In genomic region chr16:89520555-89520954, GRCm38 (mm10) we compare ENCODE assay signal across 29 mouse cellular contexts. TPM values are rescaled to one million over a fixed set of nuclear protein-coding genes. Genes with fewer than 3 reads are reported as not detected.
DNase-seq lines count a peak whose midpoint lies in the region; ATAC-seq and TF ChIP-seq lines count a peak whose summit lies in the region.
"Had no signal": no experiment of that assay in that cellular context is flagged by ENCODE, and none has a peak within 500 bp of the region (broad histone marks: within the 10 kb centered on the region; RNA-seq: fewer than 3 reads in every experiment).

No protein-coding gene starts in this region.

- H3K27me3 ChIP-seq in forebrain, embryonic 15.5 days: no peaks in the 10 kb centered on the region
- no peaks in the 10 kb centered on the region for H3K27me3 ChIP-seq in forebrain, embryonic 12.5 days
- H3K27me3 ChIP-seq in midbrain, embryonic 15.5 days (replicated peaks): no peaks in the 10 kb centered on the region
- H3K27me3 ChIP-seq in midbrain, embryonic 11.5 days (ENCODE audit: control insufficient read depth, insufficient read depth, low read length): no peaks in the 10 kb centered on the region
- H3K27me3 ChIP-seq in liver, embryonic 11.5 days (replicated peaks; ENCODE audit: control insufficient read depth, insufficient read depth, low read length): no peaks in the 10 kb centered on the region
- H3K27me3 ChIP-seq: CH12.LX; heart, embryonic 13.5 days; intestine, embryonic 15.5 days; neural tube, embryonic 12.5 days had no signal

- no peaks in the 10 kb centered on the region for H3K36me3 ChIP-seq in forebrain, embryonic 15.5 days
- no peaks in the 10 kb centered on the region for H3K36me3 ChIP-seq in forebrain, embryonic 12.5 days (replicated peaks)
- no peaks in the 10 kb centered on the region for H3K36me3 ChIP-seq in midbrain, embryonic 15.5 days (replicated peaks)
- no peaks in the 10 kb centered on the region for H3K36me3 ChIP-seq in midbrain, embryonic 11.5 days (ENCODE audit: control insufficient read depth, insufficient read depth, low read length)
- no peaks in the 10 kb centered on the region for H3K36me3 ChIP-seq in liver, embryonic 11.5 days (ENCODE audit: control insufficient read depth, insufficient read depth, low read length)
- H3K36me3 ChIP-seq: G1E; heart, embryonic 13.5 days; intestine, embryonic 15.5 days; neural tube, embryonic 12.5 days had no signal

- DNase-seq in midbrain, embryonic 11.5 days (ENCODE audit: low spot score, missing footprints): no peak
- peak; percentile 83 for DNase-seq in brain, embryonic 14.5 days (ENCODE audit: low read depth)
- peak; percentile 23 for DNase-seq in fat pad, adult 2 months (ENCODE audit: extremely low read depth, low read depth, low spot score)
- DNase-seq in liver, embryonic 11.5 days (ENCODE audit: low spot score): no peak
- DNase-seq: B cell, adult 2 months; cerebellum, adult 8-10 months; gastrocnemius, postnatal 10 days; kidney, adult 8-10 months; kidney, postnatal 10 days; liver, postnatal 0 days; thymus, adult 18-20 months; thymus, postnatal 36 days had no signal

- no peak for TF ChIP-seq POLR2A in brain, embryonic 14.5 days (IDR thresholded peaks at IDR 0.05; ENCODE audit: borderline replicate concordance, extremely low read depth, insufficient read depth, insufficient read length, poor library complexity, severe bottlenecking)

- H3K9ac ChIP-seq in forebrain, embryonic 15.5 days (replicated peaks): no peak overlapping the region
- no peak overlapping the region for H3K9ac ChIP-seq in forebrain, embryonic 12.5 days
- no peak overlapping the region for H3K9ac ChIP-seq in midbrain, embryonic 15.5 days
- no peak overlapping the region for H3K9ac ChIP-seq in midbrain, embryonic 11.5 days (ENCODE audit: low read length)
- H3K9ac ChIP-seq in liver, embryonic 11.5 days (ENCODE audit: low read depth, low read length): no peak overlapping the region
- H3K9ac ChIP-seq: heart, embryonic 13.5 days; hindbrain, embryonic 14.5 days; intestine, embryonic 15.5 days; liver, postnatal 0 days; neural tube, embryonic 12.5 days had no signal

- H3K4me3 ChIP-seq in forebrain, embryonic 15.5 days: no peak overlapping the region
- no peak overlapping the region for H3K4me3 ChIP-seq in forebrain, embryonic 12.5 days (replicated peaks)
- H3K4me3 ChIP-seq in midbrain, embryonic 15.5 days: no peak overlapping the region
- H3K4me3 ChIP-seq in midbrain, embryonic 11.5 days (ENCODE audit: low read depth, low read length): no peak overlapping the region
- H3K4me3 ChIP-seq in liver, embryonic 11.5 days (ENCODE audit: low read depth, low read length): no peak overlapping the region
- H3K4me3 ChIP-seq: heart, embryonic 13.5 days; intestine, embryonic 15.5 days; layer of hippocampus, adult 2 months; neural tube, embryonic 12.5 days had no signal

- H3K4me1 ChIP-seq in forebrain, embryonic 15.5 days: 0 out of 2 replicates have a peak, but pooled peaks cover 2% of the 10 kb centered on the region
- H3K4me1 ChIP-seq in forebrain, embryonic 12.5 days: no peaks in the 10 kb centered on the region
- no peaks in the 10 kb centered on the region for H3K4me1 ChIP-seq in midbrain, embryonic 15.5 days
- H3K4me1 ChIP-seq in midbrain, embryonic 11.5 days (ENCODE audit: control insufficient read depth, insufficient read depth, low read length): no peaks in the 10 kb centered on the region
- H3K4me1 ChIP-seq in liver, embryonic 11.5 days (replicated peaks; ENCODE audit: control insufficient read depth, insufficient read depth, low read length): no peaks in the 10 kb centered on the region
- H3K4me1 ChIP-seq: intestine, embryonic 15.5 days; neural tube, embryonic 12.5 days had no signal

- ATAC-seq in forebrain, embryonic 15.5 days (replicated peaks): peak; percentile 86
- no peak for ATAC-seq in forebrain, embryonic 12.5 days (ENCODE audit: low FRiP score)
- ATAC-seq in midbrain, embryonic 15.5 days (replicated peaks): peak; percentile 55
- no peak for ATAC-seq in midbrain, embryonic 11.5 days (ENCODE audit: low FRiP score)
- ATAC-seq in liver, embryonic 11.5 days (replicated peaks; ENCODE audit: low FRiP score): no peak
- ATAC-seq: intestine, embryonic 15.5 days; liver, postnatal 0 days; Patski had no signal

- WGBS in forebrain, embryonic 15.5 days: 73% methylated on average over 2 of the region's 2 CpGs
- WGBS in forebrain, embryonic 12.5 days: 93% methylated on average over 2 of the region's 2 CpGs
- 88% methylated on average over 2 of the region's 2 CpGs for WGBS in midbrain, embryonic 15.5 days
- WGBS in midbrain, embryonic 11.5 days: 90% methylated on average over 2 of the region's 2 CpGs
- WGBS in liver, embryonic 11.5 days: 83% methylated on average over 2 of the region's 2 CpGs

- no peak overlapping the region for H3K27ac ChIP-seq in forebrain, embryonic 15.5 days (replicated peaks)
- no peak overlapping the region for H3K27ac ChIP-seq in forebrain, embryonic 12.5 days
- H3K27ac ChIP-seq in midbrain, embryonic 15.5 days: no peak overlapping the region
- no peak overlapping the region for H3K27ac ChIP-seq in midbrain, embryonic 11.5 days (ENCODE audit: low read depth, low read length)
- no peak overlapping the region for H3K27ac ChIP-seq in liver, embryonic 11.5 days (ENCODE audit: low read depth, low read length)
- H3K27ac ChIP-seq: heart, embryonic 13.5 days; hindbrain, embryonic 14.5 days; intestine, embryonic 15.5 days; layer of hippocampus, adult 2 months; macrophage; neural tube, embryonic 12.5 days had no signal

- no peak for TF ChIP-seq CTCF in brain, embryonic 14.5 days (IDR thresholded peaks at IDR 0.05; ENCODE audit: borderline replicate concordance, extremely low read depth, insufficient read depth, insufficient read length)

- H3K9me3 ChIP-seq in forebrain, embryonic 15.5 days: no peaks in the 10 kb centered on the region
- H3K9me3 ChIP-seq in forebrain, embryonic 12.5 days: no peaks in the 10 kb centered on the region
- H3K9me3 ChIP-seq in midbrain, embryonic 15.5 days: no peaks in the 10 kb centered on the region
- H3K9me3 ChIP-seq in midbrain, embryonic 11.5 days (ENCODE audit: control insufficient read depth, low read length): no peaks in the 10 kb centered on the region
- no peaks in the 10 kb centered on the region for H3K9me3 ChIP-seq in liver, embryonic 11.5 days (ENCODE audit: control insufficient read depth, low read length)
- H3K9me3 ChIP-seq: intestine, embryonic 15.5 days; neural tube, embryonic 12.5 days had no signal

- no peak overlapping the region for H3K4me2 ChIP-seq in forebrain, embryonic 15.5 days (replicated peaks)
- no peak overlapping the region for H3K4me2 ChIP-seq in forebrain, embryonic 12.5 days
- no peak overlapping the region for H3K4me2 ChIP-seq in midbrain, embryonic 15.5 days
- H3K4me2 ChIP-seq in midbrain, embryonic 11.5 days: no peak overlapping the region
- H3K4me2 ChIP-seq in liver, embryonic 11.5 days: no peak overlapping the region
- H3K4me2 ChIP-seq: heart, embryonic 13.5 days; hindbrain, embryonic 14.5 days; intestine, embryonic 15.5 days; neural tube, embryonic 12.5 days had no signal

RNA-seq across cellular contexts. Expression of gene Krtap7-1, which starts 12.4 kb away (rescaled TPM):
- not detected in 2 replicates for polyA plus RNA-seq in forebrain, embryonic 15.5 days (2015; fragmentation: Nextera tagmentation; extraction: Ambion mirVana)
- polyA plus RNA-seq in forebrain, embryonic 12.5 days (2016; fragmentation: Nextera tagmentation; extraction: Ambion mirVana): not detected in 2 replicates
- polyA plus RNA-seq in midbrain, embryonic 15.5 days (2015; fragmentation: Nextera tagmentation; extraction: Ambion mirVana): not detected in 2 replicates
- polyA plus RNA-seq in midbrain, embryonic 11.5 days (2014; fragmentation: Nextera tagmentation; extraction: Ambion mirVana): 0.23 TPM in 1 of 2 replicates, not detected in the other
- polyA plus RNA-seq in brain, embryonic 14.5 days (2012; rRNA removed): 0.21 and 0.71 TPM in 2 replicates
- polyA plus RNA-seq in liver, embryonic 11.5 days (2014; fragmentation: Nextera tagmentation; extraction: Ambion mirVana): not detected in 2 replicates
- polyA plus RNA-seq: G1E; heart, embryonic 13.5 days; hindbrain, embryonic 14.5 days; intestine, embryonic 15.5 days; limb, embryonic 11.5 days; liver, adult 2 months; liver, postnatal 0 days; lung, postnatal 0 days; macrophage; neural tube, embryonic 12.5 days; Patski; small intestine, adult 2 months; stomach, embryonic 16.5 days had no signal

RNA-seq across cellular contexts. Expression of gene Krtap8-1, which starts 32.8 kb away (rescaled TPM):
- not detected in 2 replicates for polyA plus RNA-seq in forebrain, embryonic 15.5 days (2015; fragmentation: Nextera tagmentation; extraction: Ambion mirVana)
- not detected in 2 replicates for polyA plus RNA-seq in forebrain, embryonic 12.5 days (2016; fragmentation: Nextera tagmentation; extraction: Ambion mirVana)
- not detected in 2 replicates for polyA plus RNA-seq in midbrain, embryonic 15.5 days (2015; fragmentation: Nextera tagmentation; extraction: Ambion mirVana)
- not detected in 2 replicates for polyA plus RNA-seq in midbrain, embryonic 11.5 days (2014; fragmentation: Nextera tagmentation; extraction: Ambion mirVana)
- polyA plus RNA-seq in brain, embryonic 14.5 days (2012; rRNA removed): not detected in 2 replicates
- polyA plus RNA-seq in liver, embryonic 11.5 days (2014; fragmentation: Nextera tagmentation; extraction: Ambion mirVana): not detected in 2 replicates
- polyA plus RNA-seq: heart, embryonic 13.5 days; hindbrain, embryonic 14.5 days; intestine, embryonic 15.5 days; limb, embryonic 11.5 days; liver, adult 2 months; liver, postnatal 0 days; lung, postnatal 0 days; macrophage; neural tube, embryonic 12.5 days; Patski; small intestine, adult 2 months; stomach, embryonic 16.5 days had no signal

RNA-seq across cellular contexts. Expression of gene Krtap11-1, which starts 50.4 kb away (rescaled TPM):
- not detected in 2 replicates for polyA plus RNA-seq in forebrain, embryonic 15.5 days (2015; fragmentation: Nextera tagmentation; extraction: Ambion mirVana)
- polyA plus RNA-seq in forebrain, embryonic 12.5 days (2016; fragmentation: Nextera tagmentation; extraction: Ambion mirVana): not detected in 2 replicates
- not detected in 2 replicates for polyA plus RNA-seq in midbrain, embryonic 15.5 days (2015; fragmentation: Nextera tagmentation; extraction: Ambion mirVana)
- polyA plus RNA-seq in midbrain, embryonic 11.5 days (2014; fragmentation: Nextera tagmentation; extraction: Ambion mirVana): not detected in 2 replicates
- polyA plus RNA-seq in brain, embryonic 14.5 days (2012; rRNA removed): not detected in 2 replicates
- not detected in 2 replicates for polyA plus RNA-seq in liver, embryonic 11.5 days (2014; fragmentation: Nextera tagmentation; extraction: Ambion mirVana)
- polyA plus RNA-seq: G1E; heart, embryonic 13.5 days; hindbrain, embryonic 14.5 days; intestine, embryonic 15.5 days; limb, embryonic 11.5 days; liver, adult 2 months; liver, postnatal 0 days; lung, postnatal 0 days; macrophage; neural tube, embryonic 12.5 days; Patski; small intestine, adult 2 months; stomach, embryonic 16.5 days had no signal

Comparison
In these comparisons a context has a peak if more than half of its experiments do, and no peak if none do; other contexts are left out.
1. ATAC-seq: peak in forebrain, embryonic 15.5 days (single experiment) and midbrain, embryonic 15.5 days (single experiment); none in forebrain, embryonic 12.5 days (single experiment), midbrain, embryonic 11.5 days (single experiment) and liver, embryonic 11.5 days (single experiment).
2. DNase-seq: peak in brain, embryonic 14.5 days (single experiment) and fat pad, adult 2 months (single experiment); none in midbrain, embryonic 11.5 days (single experiment) and liver, embryonic 11.5 days (single experiment).